Mouse (Mus musculus): ENCODE measurements around the gene Rap1b. TPM values are rescaled to one million over a fixed set of nuclear protein-coding genes. Genes with fewer than 3 reads are reported as not detected.

Rap1b gene
- 496 TPM for polyA plus RNA-seq (2017; shearing (Covaris generic))

DNA sequence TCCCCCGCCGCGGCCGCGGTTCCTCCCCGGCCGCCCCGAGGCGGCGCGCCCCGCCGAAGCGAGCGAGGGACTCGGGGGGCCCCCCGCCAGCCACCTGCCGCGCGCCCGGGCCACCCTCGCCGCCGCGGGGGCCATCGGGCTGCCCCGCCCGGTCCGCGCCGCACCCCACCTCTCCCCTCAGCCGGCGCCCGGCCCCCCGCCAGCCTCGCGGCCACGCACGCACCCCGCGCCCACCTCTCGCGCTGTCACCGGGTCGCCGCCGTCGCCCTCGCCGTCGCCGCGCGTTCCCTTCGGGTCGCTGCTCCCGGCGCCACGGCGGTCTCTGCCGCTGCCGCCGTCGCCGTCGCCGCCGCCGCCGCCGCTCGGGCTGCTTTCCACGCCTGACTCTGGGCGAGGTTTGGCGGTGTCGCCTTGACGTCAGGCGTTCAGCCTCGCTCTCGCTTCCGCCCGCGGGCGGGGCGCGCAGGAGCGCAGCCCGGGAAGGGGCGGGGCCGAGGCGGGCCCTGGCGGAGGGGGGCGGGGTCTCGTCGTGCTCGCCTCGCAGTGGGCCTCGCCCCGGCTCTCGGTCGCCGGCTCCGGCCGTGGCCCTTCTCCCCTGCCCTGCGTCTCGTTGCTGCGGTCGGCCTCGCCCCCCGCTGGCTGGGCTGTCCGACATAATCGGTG is at the start of gene Rap1b:
TSS of gene Rap1b (minus strand) at position 439 of the 663 bp plus-strand sequence.

GRCm38 (mm10) chr10:117792141-117793091 is 53.4 kb downstream of the Rap1b start, which contains the start of gene Nup107:
TSS of gene Nup107 (minus strand) at chr10:117792705.

Other genes starting within 250 kb of the Rap1b start
- gene Cpm, start 216.5 kb downstream of the Rap1b start, polyA plus RNA-seq (2017; shearing (Covaris generic)), result 49.9 TPM
- 98.6 TPM for gene Mdm2, start 135.3 kb downstream of the Rap1b start, polyA plus RNA-seq (2017; shearing (Covaris generic))
- gene Slc35e3, start 99.7 kb downstream of the Rap1b start, polyA plus RNA-seq (2017; shearing (Covaris generic)), result 9.3 TPM
- gene Nup107, start 53.3 kb downstream of the Rap1b start, polyA plus RNA-seq (2017; shearing (Covaris generic)), result 60.2 TPM

Data from CD4-positive, CD25-positive, alpha-beta regulatory T cell (primary cell).